In genomic region chr3:95317414-95318080, GRCm38 (mm10) we compare ENCODE assay signal across 8 mouse cellular contexts. TPM values are rescaled to one million over a fixed set of nuclear protein-coding genes. Genes with fewer than 3 reads are reported as not detected.
A peak's percentile ranks its signal among the peaks of the same experiment; 100 is the strongest.
DNase-seq lines count a peak whose midpoint lies in the region; ATAC-seq lines count a peak whose summit lies in the region.

No protein-coding gene starts in this region.

- peak overlapping the region; percentile 24 for H3K4me3 ChIP-seq in heart, embryonic 13.5 days

- peak; percentile 59 for DNase-seq in CD4-positive helper T cell, adult 2 months (ENCODE audit: low read depth, low spot score)
- peak; percentile 95 for DNase-seq in R1 (ENCODE audit: low read depth, low spot score)
- peak; percentile 81 for DNase-seq in embryo, embryonic 11 days
- peak; percentile 79 for DNase-seq in kidney, postnatal 10 days
- DNase-seq in lung, adult 18-20 months: peak; percentile 86 to 89
- DNase-seq in thymus, postnatal 36 days: peak; percentile 66

- no peaks in the 10 kb centered on the region for H3K9me3 ChIP-seq in heart, embryonic 13.5 days

- ATAC-seq in heart, embryonic 13.5 days (ENCODE audit: extremely low read depth, insufficient number of reproducible peaks, low FRiP score, low TSS enrichment): no peak
- peak; percentile 39 for ATAC-seq in neutrophil, adult 5-6 weeks (ENCODE audit: extremely low read depth, insufficient number of reproducible peaks, low FRiP score, poor library complexity, severe bottlenecking)

- H3K4me1 ChIP-seq in heart, embryonic 13.5 days: peaks cover 60% of the 10 kb centered on the region

- peaks cover 32% of the 10 kb centered on the region for H3K36me3 ChIP-seq in heart, embryonic 13.5 days

- H3K27ac ChIP-seq in heart, embryonic 13.5 days (replicated peaks): peak overlapping the region; percentile 84

- WGBS in heart, embryonic 13.5 days: 9% methylated on average over 12 of the region's 12 CpGs

- peak overlapping the region; percentile 65 for H3K9ac ChIP-seq in heart, embryonic 13.5 days

- peak overlapping the region; percentile 88 for H3K4me2 ChIP-seq in heart, embryonic 13.5 days

- no peaks in the 10 kb centered on the region for H3K27me3 ChIP-seq in heart, embryonic 13.5 days (replicated peaks)

RNA-seq across cellular contexts. Expression of gene Cers2, which starts 3.0 kb away (rescaled TPM):
- polyA plus RNA-seq in heart, embryonic 13.5 days (2015; fragmentation: Nextera tagmentation; extraction: Ambion mirVana): 128 and 140 TPM in 2 replicates
- total RNA-seq in neutrophil, adult 5-6 weeks (2017): 162 and 168 TPM in 2 replicates

RNA-seq across cellular contexts. Expression of gene Anxa9, which starts 10.6 kb away (rescaled TPM):
- 0.90 and 1.1 TPM in 2 replicates for polyA plus RNA-seq in heart, embryonic 13.5 days (2015; fragmentation: Nextera tagmentation; extraction: Ambion mirVana)
- total RNA-seq in neutrophil, adult 5-6 weeks (2017): 1.5 and 2.3 TPM in 2 replicates

RNA-seq across cellular contexts. Expression of gene Prune1, which starts 35.7 kb away (rescaled TPM):
- polyA plus RNA-seq in heart, embryonic 13.5 days (2015; fragmentation: Nextera tagmentation; extraction: Ambion mirVana): 24.5 and 26.0 TPM in 2 replicates
- 12.0 and 13.3 TPM in 2 replicates for total RNA-seq in neutrophil, adult 5-6 weeks (2017)

RNA-seq across cellular contexts. Expression of gene Mindy1, which starts 36.4 kb away (rescaled TPM):
- polyA plus RNA-seq in heart, embryonic 13.5 days (2015; fragmentation: Nextera tagmentation; extraction: Ambion mirVana): 24.3 TPM in 2 replicates
- 107 and 116 TPM in 2 replicates for total RNA-seq in neutrophil, adult 5-6 weeks (2017)

RNA-seq across cellular contexts. Expression of gene Setdb1, which starts 39.5 kb away (rescaled TPM):
- polyA plus RNA-seq in heart, embryonic 13.5 days (2015; fragmentation: Nextera tagmentation; extraction: Ambion mirVana): 20.1 and 21.2 TPM in 2 replicates
- 30.6 and 39.3 TPM in 2 replicates for total RNA-seq in neutrophil, adult 5-6 weeks (2017)
